Mouse (Mus musculus): ENCODE data around the gene Slc25a25. TPM values are rescaled to one million over a fixed set of nuclear protein-coding genes. Genes with fewer than 3 reads are reported as not detected.

Gene Slc25a25
- polyA plus RNA-seq, 1 experiment from 2014 or later, result 18.9 TPM

DNA sequence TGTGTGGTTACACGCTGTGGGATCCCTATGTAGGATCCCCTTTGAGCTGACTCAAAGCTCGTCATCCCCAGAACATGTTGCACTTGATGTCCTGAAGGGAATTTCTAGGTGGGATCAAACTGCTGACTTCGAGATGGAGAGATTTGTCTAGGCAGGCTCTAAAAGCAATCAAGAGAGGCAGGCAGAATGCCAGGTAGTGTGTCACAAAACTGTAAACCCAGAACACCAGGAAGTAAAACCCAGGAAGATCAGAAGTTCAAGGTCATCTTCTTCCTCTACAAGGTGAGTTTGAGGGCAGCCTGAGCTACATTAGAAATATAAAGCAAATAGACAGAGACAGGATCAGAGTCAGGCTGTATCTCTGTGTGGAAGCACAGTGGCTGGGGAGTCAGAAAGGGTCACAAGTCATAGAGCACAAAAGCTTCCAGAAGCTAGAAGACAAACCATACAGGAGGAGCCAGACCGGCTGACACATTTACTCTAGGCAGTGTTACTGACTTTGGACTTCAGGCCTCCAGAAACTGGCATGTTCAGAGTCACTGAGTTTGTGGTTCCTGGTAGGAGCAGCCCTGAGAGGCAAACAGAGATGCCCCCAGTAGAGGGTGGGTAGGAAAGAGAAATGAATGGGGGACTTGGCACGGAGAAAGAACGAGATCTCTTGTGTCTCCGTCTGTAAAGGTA, 44.0 kb downstream of the Slc25a25 start:
- DNase-seq (ENCODE audit: low spot score), result no peak

DNA sequence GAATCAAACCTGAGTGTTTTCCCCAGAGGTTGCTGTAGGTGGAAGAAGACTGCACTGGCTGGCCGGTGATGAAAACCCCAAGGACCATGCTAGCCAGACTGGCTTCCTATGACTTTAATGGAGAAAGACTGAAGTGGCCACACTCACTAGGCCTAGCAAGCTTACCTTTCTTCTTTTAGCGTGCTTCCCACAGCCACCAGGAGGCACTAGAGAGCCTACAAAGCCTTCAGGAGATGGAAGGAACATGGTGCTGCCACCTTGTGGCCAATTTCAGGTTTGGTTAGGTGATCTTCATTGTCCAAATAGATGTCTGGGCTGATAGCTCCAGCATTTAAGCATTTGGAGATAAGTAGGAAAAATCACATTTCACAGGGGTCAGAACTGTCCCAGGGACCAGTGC, 46.6 kb downstream of the Slc25a25 start:
- DNase-seq (ENCODE audit: low spot score), result peak; percentile 96

DNA sequence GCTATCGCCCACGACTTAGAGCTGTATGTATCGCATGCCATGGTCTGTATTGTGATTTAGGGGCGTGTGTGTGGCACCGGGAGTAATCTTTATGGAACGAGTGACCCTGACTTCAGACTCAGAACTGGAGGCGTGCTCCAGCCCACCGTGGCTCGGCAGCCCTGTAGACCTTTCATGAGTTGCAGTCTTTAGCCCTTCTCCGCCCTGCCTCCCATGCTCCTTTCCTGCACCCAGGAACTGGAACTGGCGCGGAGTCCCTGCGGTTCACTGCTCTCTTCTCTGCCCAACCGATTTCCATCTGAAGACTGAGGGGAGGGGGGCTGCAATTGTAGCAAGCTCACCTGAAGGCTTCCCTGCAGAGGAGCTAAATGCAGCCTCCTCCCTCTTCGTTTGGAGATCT, 54.5 kb downstream of the Slc25a25 start:
- DNase-seq (ENCODE audit: low spot score), result peak; percentile 17

DNA sequence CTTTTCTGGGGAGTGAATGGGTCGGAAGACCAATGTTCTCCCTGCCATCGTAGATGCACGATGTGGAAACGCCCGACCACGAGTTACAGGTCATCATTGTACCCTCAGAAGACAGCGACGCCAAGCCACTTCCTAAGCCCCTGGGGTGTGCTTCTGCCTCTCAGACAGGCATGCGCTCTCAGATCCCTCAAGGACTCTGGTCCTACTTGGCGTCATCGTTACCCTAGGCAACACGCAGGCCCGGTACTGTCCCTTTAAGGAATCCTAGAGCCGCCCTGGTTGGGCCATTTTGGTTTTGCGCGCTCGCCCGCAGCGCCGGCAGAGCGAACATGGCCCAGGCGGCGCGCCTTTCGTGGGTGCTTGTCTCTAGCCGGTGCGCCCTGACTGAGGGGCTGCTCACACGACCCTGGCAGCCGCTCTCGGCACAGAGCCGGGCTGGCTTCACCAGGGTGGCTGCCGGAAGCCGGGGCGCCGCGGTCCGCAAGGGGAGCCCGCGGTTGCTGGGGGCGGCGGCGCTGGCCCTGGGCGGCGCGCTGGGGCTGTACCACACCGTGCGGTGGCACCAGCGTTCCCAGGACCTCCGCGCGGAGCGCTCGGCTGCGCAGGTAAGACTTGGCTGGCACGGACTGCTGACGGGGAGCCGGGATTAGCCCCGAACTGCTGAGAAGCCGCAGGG, 55.2 kb downstream of the Slc25a25 start:
- DNase-seq (ENCODE audit: low spot score), result peak; percentile 81

DNA sequence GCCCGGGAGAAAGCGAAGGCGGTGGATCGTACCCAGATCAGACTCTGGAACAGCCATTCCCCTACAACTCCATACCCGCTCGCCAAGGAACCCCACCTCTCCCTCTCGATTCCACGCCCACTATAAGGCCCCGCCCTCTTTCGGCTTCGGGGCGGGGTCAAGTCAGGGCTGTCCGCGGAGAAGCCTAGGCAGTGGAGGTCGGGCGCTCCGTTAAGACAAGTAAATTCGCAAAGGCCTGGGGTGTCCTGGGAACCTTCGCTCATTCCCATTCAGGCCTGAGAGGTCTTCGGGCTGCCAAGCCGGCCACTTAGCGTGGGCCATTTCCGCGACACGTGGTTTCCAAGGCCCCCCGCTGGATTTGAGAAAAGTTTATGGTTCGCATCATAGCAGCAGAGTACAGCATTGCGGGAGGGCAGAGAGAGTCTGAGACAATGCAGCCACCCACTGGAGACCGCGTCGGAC, 55.7 kb downstream of the Slc25a25 start, which contains the start of gene Ptges2:
Gene Ptges2 (plus strand): TSS at position 413 of the 462 bp plus-strand sequence.
- peak; percentile 89 for DNase-seq (ENCODE audit: low spot score)

DNA sequence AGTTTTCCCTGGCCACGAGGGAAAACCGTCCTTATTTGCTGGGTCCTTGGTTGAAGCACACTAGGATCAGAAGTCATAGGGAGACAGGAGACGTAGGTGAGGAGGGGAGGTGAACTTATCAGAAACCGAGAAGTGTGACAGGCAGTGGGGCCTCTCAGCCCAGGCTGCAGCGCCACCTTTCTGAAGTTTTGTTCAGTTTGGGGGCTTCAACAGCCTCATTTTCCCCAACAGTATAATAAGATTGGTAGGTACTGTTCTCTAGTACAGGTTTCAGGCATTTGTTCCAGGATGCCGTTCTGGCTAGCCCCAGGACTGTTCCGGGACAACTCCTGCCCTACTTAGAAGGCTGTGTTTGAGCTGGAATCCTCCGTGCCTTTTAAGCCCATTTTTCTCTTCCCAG, 56.3 kb downstream of the Slc25a25 start:
- peak; percentile 72 for DNase-seq (ENCODE audit: low spot score)

DNA sequence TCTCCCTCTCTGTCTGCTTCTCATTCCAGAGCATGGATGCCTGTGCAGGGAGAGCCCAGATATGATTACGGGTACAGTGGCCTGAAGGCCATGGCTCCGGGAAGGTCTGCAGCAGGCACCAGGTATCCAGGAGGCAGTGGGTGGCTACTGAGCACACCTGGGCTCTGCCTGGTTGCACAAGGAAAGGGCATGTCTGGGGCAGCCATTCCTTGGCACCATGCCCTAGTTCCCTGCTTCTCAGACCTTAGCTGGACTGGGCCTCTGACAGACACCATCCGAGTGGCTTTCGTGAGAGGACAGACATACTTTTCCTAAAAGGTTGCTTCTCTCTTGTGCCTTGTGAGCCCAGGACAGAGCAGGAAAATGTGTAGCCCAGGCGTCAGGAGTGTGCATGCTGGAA, 59.2 kb downstream of the Slc25a25 start:
- no peak for DNase-seq (ENCODE audit: low spot score)

DNA sequence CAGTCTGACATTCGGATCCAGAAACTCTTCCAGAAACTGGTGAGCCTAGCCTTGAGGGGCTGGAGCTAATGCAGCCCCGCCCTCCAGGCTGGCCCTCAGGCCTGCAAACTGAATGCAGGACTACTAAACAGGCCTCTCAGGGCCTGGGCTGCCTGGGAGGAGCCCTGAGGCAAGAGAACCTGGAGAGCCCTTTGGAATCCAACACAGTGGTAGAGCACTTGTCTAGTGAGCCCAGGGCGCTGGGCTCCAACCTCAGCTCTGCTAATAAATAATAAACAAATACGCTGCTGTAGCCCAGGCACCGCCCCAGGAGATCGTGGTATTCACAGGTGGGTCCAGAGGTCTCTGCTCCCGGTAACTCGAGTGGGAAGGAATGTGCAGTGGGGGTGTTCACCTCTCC, 60.4 kb downstream of the Slc25a25 start:
- DNase-seq (ENCODE audit: low spot score), result no peak

DNA sequence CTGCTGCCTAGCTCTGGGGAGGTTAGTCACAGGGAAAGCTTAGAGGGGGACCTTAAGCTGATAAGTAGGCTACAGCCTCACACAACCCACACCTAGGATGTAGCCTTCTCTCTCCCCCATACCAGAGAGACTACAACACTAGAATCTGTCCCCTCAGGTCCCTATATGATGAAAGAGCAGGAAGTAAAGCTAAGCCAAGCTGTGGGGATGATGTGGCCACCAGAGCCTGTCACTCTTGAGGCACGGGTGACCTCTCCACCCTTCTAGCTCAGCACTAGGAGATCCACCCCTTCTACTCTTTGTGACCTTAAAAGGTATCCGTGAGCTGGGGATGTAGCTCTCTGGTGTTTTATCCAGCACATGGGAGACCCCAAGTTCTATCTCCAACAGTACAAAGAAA, 62.1 kb downstream of the Slc25a25 start:
- DNase-seq (ENCODE audit: low spot score), result no peak

DNA sequence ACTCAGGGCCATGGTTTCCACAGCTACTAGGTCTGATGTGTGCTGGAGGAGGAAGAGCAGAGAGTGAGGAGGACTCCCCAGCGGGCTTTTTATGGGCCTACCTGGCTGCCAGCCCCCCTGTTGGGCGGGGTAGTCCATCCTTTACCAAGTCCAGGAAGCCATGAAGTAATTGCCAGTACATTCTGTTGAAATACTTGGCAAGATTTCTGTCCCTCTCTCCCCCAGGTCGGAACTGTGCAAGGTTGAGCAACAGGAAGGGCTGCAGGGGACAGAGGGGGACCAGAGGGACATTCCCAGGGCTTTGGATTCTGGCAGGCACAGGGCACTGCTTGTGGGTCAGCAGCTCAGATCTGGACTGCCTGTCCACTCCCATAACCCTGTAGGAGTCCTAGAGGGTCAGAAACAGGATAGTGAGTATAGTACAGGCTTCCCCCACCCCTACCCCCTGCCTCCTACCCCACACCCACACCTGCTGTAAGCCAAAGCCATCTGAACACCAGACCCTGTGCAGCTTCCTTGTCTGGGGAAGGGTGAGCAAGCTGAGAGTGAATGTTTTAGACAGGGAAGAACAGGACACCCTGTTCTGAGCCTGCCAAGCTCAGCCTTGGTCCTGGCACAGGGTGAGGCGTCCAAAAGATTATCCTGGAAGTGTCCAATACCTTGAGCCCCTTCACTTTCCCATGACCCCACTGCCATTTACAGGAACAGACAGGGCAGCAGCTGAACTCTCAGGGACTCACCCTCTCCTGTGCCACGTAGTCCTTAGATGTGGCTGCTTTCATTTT, 63.3 kb downstream of the Slc25a25 start, which contains the start of gene Lcn2:
Gene Lcn2 (minus strand): TSS at position 547 of the 785 bp plus-strand sequence.
- no peak for DNase-seq (ENCODE audit: low spot score)

DNA sequence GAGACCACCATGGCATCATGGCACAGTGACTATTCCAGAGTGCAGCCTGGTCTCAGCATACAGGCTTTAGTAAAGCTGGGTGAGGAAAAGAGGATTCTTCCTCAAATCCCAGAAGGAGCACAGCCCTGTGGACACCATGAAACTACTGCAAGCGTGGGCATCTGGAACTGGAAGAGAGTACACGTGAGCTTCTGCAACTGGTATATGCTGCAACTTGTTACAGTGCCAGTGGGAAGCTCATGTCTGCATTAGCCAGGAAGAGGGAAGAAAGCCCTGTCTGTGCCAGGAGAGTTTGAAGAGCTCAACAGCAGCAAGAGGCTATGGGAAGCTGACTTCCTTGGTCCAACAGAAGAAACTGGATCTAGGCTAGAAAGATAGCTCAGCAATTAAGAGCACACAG, 68.6 kb downstream of the Slc25a25 start:
- no peak for DNase-seq (ENCODE audit: low spot score)

DNA sequence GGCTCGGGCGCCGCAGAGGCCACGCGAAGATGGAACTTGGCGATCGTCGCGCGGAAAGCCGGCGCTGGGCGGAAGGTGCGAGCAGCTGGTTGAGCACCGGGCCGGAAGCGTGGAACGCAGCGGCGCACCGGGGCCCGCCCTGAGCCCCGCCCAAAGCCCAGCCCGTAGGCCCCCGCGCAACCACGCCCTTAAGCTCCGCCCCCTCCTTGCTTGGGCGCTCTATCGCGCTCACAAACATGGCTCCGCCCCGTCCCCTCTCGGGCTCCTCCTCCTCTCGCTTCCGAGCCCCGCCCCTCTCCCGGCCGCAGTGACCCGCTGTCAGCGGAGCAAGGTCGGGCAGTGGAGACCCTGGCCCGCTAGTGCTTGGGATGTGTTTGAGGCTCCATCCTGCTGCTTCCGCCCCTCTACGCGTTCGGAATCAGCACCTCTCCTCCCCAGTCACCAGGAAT, 69.4 kb downstream of the Slc25a25 start, which contains the start of gene 1110008P14Rik:
Gene 1110008P14Rik (minus strand): TSS at position 164 of the 449 bp plus-strand sequence.
- peak; percentile 96 for DNase-seq (ENCODE audit: low spot score)

DNA sequence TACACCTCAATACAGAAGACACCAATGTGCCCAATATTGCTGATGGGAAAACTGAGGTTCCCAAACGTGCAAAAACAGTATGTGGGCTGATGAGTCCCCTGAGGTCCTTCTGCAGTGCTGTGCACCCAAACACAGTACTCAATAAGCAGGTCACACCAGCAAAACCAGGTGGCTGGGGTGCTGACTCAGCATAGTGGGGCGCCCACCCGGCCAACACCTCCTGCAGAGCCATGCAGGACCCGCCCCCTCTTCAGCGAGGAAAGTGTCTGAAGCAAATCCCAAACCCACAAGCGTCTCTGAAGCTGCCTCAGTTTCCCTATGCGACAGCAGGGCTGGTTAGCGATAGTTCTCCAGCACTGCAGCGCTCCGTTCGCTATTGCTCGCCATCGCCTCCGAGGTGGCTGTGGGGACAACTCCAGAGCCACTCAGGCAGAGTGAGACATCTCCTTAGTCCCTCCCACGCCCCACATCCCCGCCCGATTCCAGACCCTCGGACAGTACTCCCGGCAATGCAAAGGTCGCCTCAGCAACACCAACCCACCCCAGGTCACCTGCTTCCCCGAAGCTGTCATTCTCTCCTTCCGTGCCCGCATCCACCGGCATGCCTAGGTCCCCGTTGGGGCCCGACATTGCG, 70.0 kb downstream of the Slc25a25 start:
- DNase-seq (ENCODE audit: low spot score), result peak; percentile 66

DNA sequence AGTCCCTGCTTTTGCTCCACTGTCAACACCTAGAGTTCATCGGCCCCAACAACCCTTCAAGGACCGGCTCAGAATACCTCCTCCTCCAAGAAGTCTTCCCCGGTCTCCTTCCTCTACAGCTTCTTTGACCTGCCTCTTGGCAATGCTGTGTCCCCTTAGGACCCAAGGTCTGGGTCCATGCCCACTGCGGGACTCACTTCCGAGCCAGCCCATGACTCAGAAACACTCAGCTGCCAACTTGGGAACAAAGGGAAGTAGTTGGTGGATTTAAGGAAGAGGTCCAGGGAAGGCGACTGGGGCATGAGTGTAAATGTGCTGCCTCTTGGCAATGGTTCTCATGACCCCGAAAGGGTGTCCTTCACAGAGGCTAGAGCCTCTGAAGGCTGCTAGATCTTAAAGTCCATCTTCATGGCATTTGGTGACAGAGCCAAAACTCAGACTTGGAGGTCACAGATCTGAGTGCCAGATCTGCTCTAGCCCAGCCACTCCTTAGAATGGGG, 71.2 kb downstream of the Slc25a25 start:
- no peak for DNase-seq (ENCODE audit: low spot score)

DNA sequence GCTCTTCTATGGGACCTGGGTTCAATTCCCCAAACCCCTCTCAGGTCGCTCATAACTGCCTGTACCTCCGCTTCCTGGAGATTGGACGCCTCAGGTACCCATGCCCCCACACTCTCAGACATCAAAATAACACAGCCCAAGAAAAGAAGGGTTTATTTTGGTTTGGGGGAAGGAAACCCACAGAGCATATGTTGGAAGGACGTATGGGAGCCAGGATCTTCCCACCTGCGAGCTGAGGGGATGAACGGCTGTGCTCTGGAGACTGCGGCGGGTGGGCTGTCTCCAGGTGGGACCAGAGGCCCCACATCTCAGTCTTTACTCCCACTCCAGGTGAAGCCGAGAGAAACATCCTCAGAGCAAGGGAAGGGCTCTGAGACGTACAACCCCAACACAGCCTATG, 74.3 kb downstream of the Slc25a25 start:
- DNase-seq (ENCODE audit: low spot score), result no peak

DNA sequence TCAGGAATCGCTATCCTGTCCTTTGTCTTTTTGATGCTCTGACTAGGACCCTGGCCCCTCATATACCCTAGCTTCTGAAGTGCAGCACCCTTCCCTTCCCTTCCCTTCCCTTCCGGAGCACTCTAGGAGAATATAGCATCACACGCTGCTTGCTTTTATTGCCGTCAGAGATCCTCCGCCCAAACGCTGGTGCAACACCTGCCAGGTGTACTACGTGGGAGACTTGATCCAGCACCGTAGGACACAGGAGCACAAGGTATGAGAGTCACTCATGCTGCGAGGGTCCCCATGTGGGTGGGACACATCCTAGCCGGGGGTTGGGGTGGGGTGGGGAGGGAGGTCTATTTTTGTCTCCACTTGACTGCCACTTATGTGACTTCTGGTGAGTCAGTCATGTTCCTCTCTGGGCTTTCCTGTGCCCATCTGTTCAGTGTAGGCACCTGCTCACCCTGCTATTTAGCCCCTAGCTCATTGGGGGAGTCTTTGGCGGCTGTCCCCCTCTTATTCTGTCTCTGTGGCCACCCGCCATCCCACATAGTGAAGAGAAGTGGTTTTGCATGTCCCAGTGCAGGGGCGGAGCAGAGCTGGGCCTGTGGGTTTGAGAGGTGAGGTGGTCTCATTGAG, 75.8 kb downstream of the Slc25a25 start:
- DNase-seq (ENCODE audit: low spot score), result no peak

DNA sequence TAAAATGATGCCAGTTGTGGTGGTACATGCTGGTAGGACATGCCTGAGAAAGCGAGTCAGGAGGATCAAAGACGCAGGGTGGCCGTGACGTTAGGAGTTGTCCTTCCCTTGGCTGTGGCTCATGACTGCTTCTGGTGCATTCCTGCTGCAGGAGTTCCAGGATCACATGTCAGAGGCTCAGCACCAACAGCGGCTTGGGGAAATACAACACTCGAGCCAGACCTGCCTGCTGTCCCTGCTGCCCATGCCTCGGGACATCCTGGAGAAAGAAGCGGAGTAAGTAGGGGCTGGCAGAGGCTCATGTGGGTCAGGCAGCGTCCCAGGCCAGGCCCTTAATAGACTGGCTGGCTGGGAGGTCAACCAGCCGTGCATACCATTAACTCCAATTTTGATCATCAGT, 77.1 kb downstream of the Slc25a25 start:
- DNase-seq (ENCODE audit: low spot score), result no peak

DNA sequence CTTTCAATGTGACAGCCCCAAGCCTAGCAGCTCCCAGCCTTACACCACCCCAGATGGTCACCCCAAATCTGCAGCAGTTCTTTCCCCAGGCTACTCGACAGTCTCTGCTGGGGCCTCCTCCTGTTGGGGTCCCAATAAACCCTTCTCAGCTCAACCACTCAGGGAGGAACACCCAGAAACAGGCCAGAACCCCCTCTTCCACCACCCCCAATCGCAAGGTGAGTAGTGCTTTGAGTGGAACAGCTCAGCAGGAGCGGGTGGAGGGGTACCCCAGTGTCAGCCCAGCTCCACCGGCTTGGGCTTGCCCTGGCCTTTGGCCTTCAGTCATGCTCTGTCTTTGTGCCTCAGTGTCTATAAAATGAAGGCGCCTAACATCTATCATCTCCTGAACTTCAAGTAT, 83.9 kb downstream of the Slc25a25 start:
- no peak for DNase-seq (ENCODE audit: low spot score)
